Mouse (Mus musculus) splenic B cell, adult 2 months (primary cell): ENCODE results near the gene Rbm47.
"Not testable (repeated sequence)": the region's sequence is repeated elsewhere in the genome, so short reads cannot be mapped to it uniquely, and the experiment has no call there.

Source experiments
- DNase-seq: peaks from one replicate; pipeline ENCODE4 v3.0.0-alpha.2; 2011; ENCODE audit warnings: low read depth, low spot score
- H3K27me3 ChIP-seq: 2 replicates; pipeline ENCODE4 v1.6.1; 2012; ENCODE audit warnings: mild to moderate bottlenecking, low read length, moderate library complexity, mixed read lengths; ENCODE audit not compliant: control insufficient read depth, poor library complexity, insufficient read depth, severe bottlenecking
- H3K36me3 ChIP-seq: 2 replicates; pipeline ENCODE4 v1.6.1; 2012; ENCODE audit warnings: mild to moderate bottlenecking, low read length, moderate library complexity, mixed read lengths; ENCODE audit not compliant: control insufficient read depth, poor library complexity, insufficient read depth, severe bottlenecking

The Rbm47 gene

DNA sequence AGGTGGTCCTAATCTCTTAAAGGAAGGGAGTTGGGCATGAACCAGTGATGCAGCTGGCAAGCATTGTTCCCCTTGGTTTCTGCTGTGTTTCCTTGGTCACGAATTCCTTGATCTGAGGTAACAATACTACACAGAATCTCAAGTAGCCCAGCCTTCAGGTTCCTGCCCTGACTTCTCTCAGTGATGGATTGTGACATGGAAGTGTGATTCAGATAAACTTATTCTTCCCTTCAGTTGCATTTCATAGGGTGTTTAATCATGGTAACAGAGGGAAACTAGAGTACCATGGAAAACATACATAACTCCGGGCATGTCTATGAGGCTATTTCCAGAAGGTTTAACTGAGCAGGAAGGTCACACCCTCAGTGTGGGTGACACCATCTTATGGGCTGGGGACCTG lies at the start of gene Rbm47:
Rbm47 (minus strand) TSS at position 101 of the 400 bp plus-strand sequence.
- no peak for DNase-seq
- Histone ChIP-seq H3K27me3 (no peaks in the 10 kb centered on the region), H3K36me3 (no peaks in the 10 kb centered on the region)

- DNase-seq, result no peak
- Histone ChIP-seq H3K27me3 (no peaks in the 10 kb centered on the region), H3K36me3 (no peaks in the 10 kb centered on the region)
Observed at GRCm38 (mm10) chr5:66220620-66221019, 47.7 kb upstream of the Rbm47 start.

- DNase-seq, result no peak
- Histone ChIP-seq H3K36me3 (no peaks in the 10 kb centered on the region), H3K27me3 (no peaks in the 10 kb centered on the region)
Observed at GRCm38 (mm10) chr5:66219692-66220091, 46.8 kb upstream of the Rbm47 start.

DNA sequence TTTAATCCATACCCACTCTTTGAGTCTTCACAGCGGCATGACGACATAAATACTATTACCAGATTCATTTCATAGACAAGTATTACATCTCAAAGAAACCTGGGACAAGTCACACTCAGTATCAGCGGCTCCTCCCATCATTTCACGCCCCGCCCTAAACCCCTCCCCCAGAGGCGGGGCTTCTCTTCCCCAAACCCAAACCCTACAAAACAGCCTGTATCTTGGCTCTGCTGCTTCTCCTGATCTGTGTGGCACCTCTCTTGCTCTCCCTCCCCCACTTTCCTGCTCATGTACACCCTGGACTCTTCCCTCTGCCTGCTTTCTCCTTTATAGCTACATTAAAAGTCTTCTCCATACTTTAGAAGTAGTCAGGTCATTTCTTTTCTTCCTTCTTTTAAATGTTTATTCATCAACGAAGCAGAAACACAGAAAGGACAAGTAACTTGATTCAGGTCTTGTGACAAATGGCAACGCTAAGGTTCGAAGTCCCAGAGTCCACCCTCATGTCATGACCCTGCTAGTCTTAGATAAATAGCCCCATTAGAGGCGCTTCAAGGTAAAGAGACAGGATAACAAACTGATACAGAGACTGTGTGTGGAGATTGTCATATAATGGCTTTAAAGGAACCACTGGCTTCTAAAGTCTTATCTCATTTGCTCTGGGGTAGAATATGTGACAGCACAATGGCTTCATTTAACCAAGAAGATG lies 42.8 kb upstream of the Rbm47 start:
- no peak for DNase-seq
- H3K36me3 ChIP-seq, result no peaks in the 10 kb centered on the region

DNA sequence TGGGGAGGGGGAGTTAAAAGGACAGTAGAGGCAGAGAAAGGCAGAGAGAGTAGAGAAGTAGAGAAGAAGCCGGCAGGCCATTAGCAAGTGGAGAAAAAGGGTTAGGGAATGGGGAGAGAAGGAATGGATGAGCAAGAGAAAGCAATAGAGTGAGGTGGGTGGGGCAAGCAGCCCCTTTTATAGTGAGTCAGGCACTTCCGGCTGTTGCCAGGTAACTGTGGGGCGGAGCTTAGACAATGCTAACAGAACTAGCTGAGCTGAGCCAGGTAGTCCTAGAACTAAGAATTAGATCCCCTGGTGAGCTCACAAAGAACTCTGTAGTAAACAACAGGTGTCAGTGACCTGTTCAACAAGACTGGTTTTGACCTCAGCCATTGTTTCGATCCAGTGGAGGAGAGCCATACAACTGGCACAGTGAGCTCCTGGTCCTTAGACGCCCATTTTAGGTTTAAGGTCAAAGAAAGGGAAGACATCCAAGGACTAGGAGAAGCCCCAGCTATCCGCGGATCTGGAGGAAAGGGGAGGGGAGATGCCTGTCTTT lies 41.5 kb upstream of the Rbm47 start:
- Histone ChIP-seq H3K27me3 (no peaks in the 10 kb centered on the region), H3K36me3 (no peaks in the 10 kb centered on the region)
- no peak for DNase-seq

More for the DNA sequence above, 42.8 kb upstream of the Rbm47 start:
- no peaks in the 10 kb centered on the region for H3K27me3 ChIP-seq

- DNase-seq, result peak; percentile 35
- H3K27me3 ChIP-seq, result no peaks in the 10 kb centered on the region
- no peaks in the 10 kb centered on the region for H3K36me3 ChIP-seq
Observed at GRCm38 (mm10) chr5:66209532-66210176, 36.7 kb upstream of the Rbm47 start.

GRCm38 (mm10) chr5:66204966-66205365 lies 32.0 kb upstream of the Rbm47 start:
- Histone ChIP-seq H3K27me3 (no peaks in the 10 kb centered on the region), H3K36me3 (no peaks in the 10 kb centered on the region)
- no peak for DNase-seq

DNA sequence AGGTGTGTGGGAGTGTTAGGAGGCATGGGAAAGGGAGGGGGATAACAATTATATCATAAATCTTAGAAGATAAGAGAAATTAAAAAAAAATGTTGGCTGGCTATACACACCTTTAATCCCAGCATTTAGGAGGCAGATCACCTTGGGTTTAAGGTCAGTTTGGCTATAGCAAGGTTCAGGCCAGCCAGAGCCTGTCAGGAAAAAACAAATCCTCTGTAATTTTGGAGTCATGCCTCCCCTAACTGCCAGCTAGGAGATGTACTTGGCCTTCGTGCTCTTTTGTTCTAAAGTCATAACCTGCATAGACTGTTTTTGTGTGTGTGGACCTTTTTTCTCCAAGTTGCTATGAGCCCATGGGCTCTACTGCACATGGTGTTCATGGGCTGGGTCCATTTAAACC lies 30.5 kb upstream of the Rbm47 start:
- no peaks in the 10 kb centered on the region for H3K36me3 ChIP-seq
- H3K27me3 ChIP-seq, result no peaks in the 10 kb centered on the region
- no peak for DNase-seq

DNA sequence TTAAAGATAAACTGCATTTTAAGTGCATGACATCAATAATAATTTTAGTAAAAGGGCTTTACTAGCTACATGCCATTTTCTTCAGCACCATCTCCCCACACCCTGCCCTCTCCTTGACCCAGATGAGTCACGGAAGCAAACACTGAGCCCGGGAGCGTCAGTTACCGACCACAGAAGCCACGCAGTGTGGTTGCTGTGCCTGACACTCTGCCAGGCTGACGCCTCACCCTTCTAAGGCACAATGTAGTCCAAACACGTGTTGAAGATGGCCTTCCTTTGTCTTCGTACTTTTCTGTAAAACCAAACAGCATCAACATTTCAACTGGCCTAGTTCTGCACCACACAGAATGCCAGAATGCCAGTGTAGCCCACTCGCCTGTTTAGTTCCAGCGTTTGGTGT lies 27.1 kb upstream of the Rbm47 start:
- Histone ChIP-seq H3K36me3 (no peaks in the 10 kb centered on the region), H3K27me3 (no peaks in the 10 kb centered on the region)
- DNase-seq, result no peak

GRCm38 (mm10) chr5:66195323-66195722 lies 22.4 kb upstream of the Rbm47 start:
- Histone ChIP-seq H3K36me3 (no peaks in the 10 kb centered on the region), H3K27me3 (peaks cover 2% of the 10 kb centered on the region; the same call in 1 of the 2 replicates)
- no peak for DNase-seq

DNA sequence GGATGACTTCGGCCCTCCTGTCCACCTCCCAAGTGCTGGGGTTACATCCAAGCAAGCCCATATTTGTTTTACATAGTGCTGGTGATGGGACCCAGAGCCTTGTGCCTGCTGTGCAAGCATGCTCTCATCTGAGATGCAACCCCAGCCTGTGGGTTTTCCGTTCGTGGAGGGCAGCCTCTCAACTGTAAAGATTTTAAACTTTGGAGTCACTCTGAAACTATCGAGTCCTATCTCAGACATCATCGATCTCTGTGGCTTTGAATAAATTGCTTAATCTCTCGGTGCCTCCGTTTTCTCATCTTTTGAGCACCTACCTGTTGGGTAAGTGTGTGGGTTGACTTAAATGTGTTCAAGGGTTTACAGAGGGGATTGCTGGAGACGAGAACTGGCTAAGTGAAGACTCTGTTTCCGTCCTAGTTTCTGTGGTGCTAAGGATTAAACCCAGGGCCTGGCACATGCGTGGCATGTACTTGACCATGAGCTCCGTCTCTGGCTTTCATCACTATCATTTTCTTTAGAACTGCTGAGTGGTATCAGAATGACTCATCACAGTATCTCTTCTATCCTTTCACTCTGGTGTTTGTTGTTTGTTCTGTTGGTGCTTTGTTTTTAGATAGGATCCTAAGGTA lies 20.4 kb upstream of the Rbm47 start:
- DNase-seq, result no peak
- no peaks in the 10 kb centered on the region for H3K36me3 ChIP-seq

DNA sequence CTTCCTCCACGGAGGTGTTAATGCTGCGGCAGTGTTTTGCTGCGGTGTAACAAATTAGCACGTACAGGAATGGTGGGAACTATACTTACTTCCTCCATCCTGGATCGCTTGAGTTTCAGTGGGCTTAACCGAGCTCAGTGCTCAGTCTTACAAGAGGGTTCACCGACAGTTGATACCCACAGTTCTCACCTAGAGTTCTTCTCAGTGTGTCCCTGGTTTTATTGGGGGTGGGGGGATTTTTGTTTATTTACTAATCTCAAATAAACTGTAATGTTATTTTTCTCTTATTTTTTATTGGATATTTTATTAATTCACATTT lies 18.2 kb upstream of the Rbm47 start:
- DNase-seq, result no peak
- Histone ChIP-seq H3K36me3 (no peaks in the 10 kb centered on the region), H3K27me3 (peaks cover 2% of the 10 kb centered on the region; the same call in 1 of the 2 replicates)

More for the DNA sequence above, 20.4 kb upstream of the Rbm47 start:
- H3K27me3 ChIP-seq, result peaks cover 2% of the 10 kb centered on the region; the same call in 1 of the 2 replicates

- Histone ChIP-seq H3K27me3 (peaks cover 2% of the 10 kb centered on the region; the same call in 1 of the 2 replicates), H3K36me3 (no peaks in the 10 kb centered on the region)
- DNase-seq, result no peak
Observed at GRCm38 (mm10) chr5:66190481-66191184, 17.7 kb upstream of the Rbm47 start.

- H3K27me3 ChIP-seq, DNase-seq, H3K36me3 ChIP-seq: not testable (repeated sequence)
Observed at GRCm38 (mm10) chr5:66188591-66188990, 15.7 kb upstream of the Rbm47 start.
